Mouse (Mus musculus): ENCODE data around the gene 1600014C10Rik. TPM values are rescaled to one million over a fixed set of nuclear protein-coding genes. Genes with fewer than 3 reads are reported as not detected.

The 1600014C10Rik gene
- polyA plus RNA-seq, 1 experiment from 2014 or later = 18.5 TPM

- no peaks in the 10 kb centered on the region for H3K9me3 ChIP-seq (replicated peaks; ENCODE audit: low read length)
- 52% methylated on average over 5 of the region's 5 CpGs for WGBS
- no peaks in the 10 kb centered on the region for H3K27me3 ChIP-seq (ENCODE audit: insufficient read depth, low read length)
- peak; percentile 91 for ATAC-seq (replicated peaks; ENCODE audit: low FRiP score, low read depth)
- H3K4me2 ChIP-seq (ENCODE audit: low read length) = no peak overlapping the region
- no peaks in the 10 kb centered on the region for H3K4me1 ChIP-seq (replicated peaks; ENCODE audit: insufficient read depth, low read length)
- peak overlapping the region; percentile 75 for H3K27ac ChIP-seq
- peaks cover 7% of the 10 kb centered on the region; the same call in 1 of the 2 replicates for H3K36me3 ChIP-seq (ENCODE audit: insufficient read depth, low read length)
- peak; percentile 22 for DNase-seq (ENCODE audit: low spot score)
- H3K4me3 ChIP-seq (replicated peaks; ENCODE audit: low read depth, low read length) = no peak overlapping the region
- no peak overlapping the region for H3K9ac ChIP-seq (ENCODE audit: low read depth, low read length)
- no peak for TF ChIP-seq CTCF (IDR thresholded peaks at IDR 0.05; ENCODE audit: low read depth)
Measured at GRCm38 (mm10) chr7:38217417-38218171, 34.6 kb downstream of the 1600014C10Rik start.

GRCm38 (mm10) chr7:38218631-38219367 is 35.8 kb downstream of the 1600014C10Rik start:
- H3K27me3 ChIP-seq (ENCODE audit: insufficient read depth, low read length) = no peaks in the 10 kb centered on the region
- H3K4me3 ChIP-seq (replicated peaks; ENCODE audit: low read depth, low read length) = no peak overlapping the region
- no peak overlapping the region for H3K9ac ChIP-seq (ENCODE audit: low read depth, low read length)
- WGBS = 77% methylated on average over 8 of the region's 8 CpGs
- no peak overlapping the region for H3K4me2 ChIP-seq (ENCODE audit: low read length)
- TF ChIP-seq CTCF (IDR thresholded peaks at IDR 0.05; ENCODE audit: low read depth) = no peak
- no peak for ATAC-seq (replicated peaks; ENCODE audit: low FRiP score, low read depth)
- H3K27ac ChIP-seq = peak overlapping the region; percentile 75; the same call in 1 of the 2 replicates
- no peaks in the 10 kb centered on the region for H3K9me3 ChIP-seq (replicated peaks; ENCODE audit: low read length)
- no peak for DNase-seq (ENCODE audit: low spot score)
- peaks cover 7% of the 10 kb centered on the region; the same call in 1 of the 2 replicates for H3K36me3 ChIP-seq (ENCODE audit: insufficient read depth, low read length)
- no peaks in the 10 kb centered on the region for H3K4me1 ChIP-seq (replicated peaks; ENCODE audit: insufficient read depth, low read length)

GRCm38 (mm10) chr7:38219526-38219925 is 36.5 kb downstream of the 1600014C10Rik start:
- H3K27me3 ChIP-seq (ENCODE audit: insufficient read depth, low read length) = no peaks in the 10 kb centered on the region
- H3K36me3 ChIP-seq (ENCODE audit: insufficient read depth, low read length) = peaks cover 7% of the 10 kb centered on the region; the same call in 1 of the 2 replicates
- H3K9me3 ChIP-seq (replicated peaks; ENCODE audit: low read length) = no peaks in the 10 kb centered on the region
- TF ChIP-seq CTCF (IDR thresholded peaks at IDR 0.05; ENCODE audit: low read depth) = no peak
- H3K4me1 ChIP-seq (replicated peaks; ENCODE audit: insufficient read depth, low read length) = no peaks in the 10 kb centered on the region
- ATAC-seq (replicated peaks; ENCODE audit: low FRiP score, low read depth) (no peak), DNase-seq (ENCODE audit: low spot score) (no peak)
- no peak overlapping the region for H3K9ac ChIP-seq (ENCODE audit: low read depth, low read length)
- no peak overlapping the region for H3K27ac ChIP-seq
- no peak overlapping the region for H3K4me2 ChIP-seq (ENCODE audit: low read length)
- 93% methylated on average over 4 of the region's 4 CpGs for WGBS
- H3K4me3 ChIP-seq (replicated peaks; ENCODE audit: low read depth, low read length) = no peak overlapping the region

GRCm38 (mm10) chr7:38220866-38221265 is 37.8 kb downstream of the 1600014C10Rik start:
- Histone ChIP-seq H3K4me2 (ENCODE audit: low read length) (no peak overlapping the region), H3K4me1 (replicated peaks; ENCODE audit: insufficient read depth, low read length) (0 out of 2 replicates have a peak, but pooled peaks cover 4% of the 10 kb centered on the region), H3K27ac (no peak overlapping the region), H3K9me3 (replicated peaks; ENCODE audit: low read length) (no peaks in the 10 kb centered on the region), H3K36me3 (ENCODE audit: insufficient read depth, low read length) (peaks cover 7% of the 10 kb centered on the region; the same call in 1 of the 2 replicates), H3K27me3 (ENCODE audit: insufficient read depth, low read length) (no peaks in the 10 kb centered on the region), H3K9ac (ENCODE audit: low read depth, low read length) (no peak overlapping the region), H3K4me3 (replicated peaks; ENCODE audit: low read depth, low read length) (no peak overlapping the region)
- ATAC-seq (replicated peaks; ENCODE audit: low FRiP score, low read depth) = no peak
- no peak for DNase-seq (ENCODE audit: low spot score)
- no peak for TF ChIP-seq CTCF (IDR thresholded peaks at IDR 0.05; ENCODE audit: low read depth)
- 92% methylated on average over 7 of the region's 7 CpGs for WGBS

- Histone ChIP-seq H3K4me1 (replicated peaks; ENCODE audit: insufficient read depth, low read length) (peaks cover 11% of the 10 kb centered on the region; the same call in 1 of the 2 replicates), H3K27ac (no peak overlapping the region), H3K4me2 (ENCODE audit: low read length) (no peak overlapping the region), H3K36me3 (ENCODE audit: insufficient read depth, low read length) (peaks cover 7% of the 10 kb centered on the region; the same call in 1 of the 2 replicates), H3K27me3 (ENCODE audit: insufficient read depth, low read length) (no peaks in the 10 kb centered on the region), H3K4me3 (replicated peaks; ENCODE audit: low read depth, low read length) (no peak overlapping the region), H3K9ac (ENCODE audit: low read depth, low read length) (no peak overlapping the region), H3K9me3 (replicated peaks; ENCODE audit: low read length) (no peaks in the 10 kb centered on the region)
- 82% methylated on average over 13 of the region's 13 CpGs for WGBS
- no peak for DNase-seq (ENCODE audit: low spot score)
- TF ChIP-seq CTCF (IDR thresholded peaks at IDR 0.05; ENCODE audit: low read depth) = no peak
- ATAC-seq (replicated peaks; ENCODE audit: low FRiP score, low read depth) = no peak
Measured at GRCm38 (mm10) chr7:38224577-38225369, 41.8 kb downstream of the 1600014C10Rik start.

- H3K9ac ChIP-seq (ENCODE audit: low read depth, low read length) = no peak overlapping the region
- H3K4me1 ChIP-seq (replicated peaks; ENCODE audit: insufficient read depth, low read length) = peaks cover 11% of the 10 kb centered on the region; the same call in 1 of the 2 replicates
- DNase-seq (ENCODE audit: low spot score) (no peak), ATAC-seq (replicated peaks; ENCODE audit: low FRiP score, low read depth) (no peak)
- no peak overlapping the region for H3K4me3 ChIP-seq (replicated peaks; ENCODE audit: low read depth, low read length)
- 60% methylated on average over 2 of the region's 2 CpGs for WGBS
- H3K36me3 ChIP-seq (ENCODE audit: insufficient read depth, low read length) = no peaks in the 10 kb centered on the region
- H3K4me2 ChIP-seq (ENCODE audit: low read length) = peak overlapping the region; percentile 85; the same call in 1 of the 2 replicates
- H3K27ac ChIP-seq = no peak overlapping the region
- no peaks in the 10 kb centered on the region for H3K9me3 ChIP-seq (replicated peaks; ENCODE audit: low read length)
- TF ChIP-seq CTCF (IDR thresholded peaks at IDR 0.05; ENCODE audit: low read depth) = no peak
- no peaks in the 10 kb centered on the region for H3K27me3 ChIP-seq (ENCODE audit: insufficient read depth, low read length)
Measured at GRCm38 (mm10) chr7:38226226-38226625, 43.2 kb downstream of the 1600014C10Rik start.

All from kidney, postnatal 0 days (tissue).